8 mouse cellular contexts compared by ENCODE assay signal in genomic region chr2:165317621-165318263, GRCm38 (mm10). TPM values are rescaled to one million over a fixed set of nuclear protein-coding genes. Genes with fewer than 3 reads are reported as not detected.
DNase-seq lines count a peak whose midpoint lies in the region; ATAC-seq and TF ChIP-seq lines count a peak whose summit lies in the region.

No protein-coding gene starts in this region.

- no peak overlapping the region for H3K4me3 ChIP-seq in lung, postnatal 0 days (ENCODE audit: low read depth, low read length)
- no peak overlapping the region for H3K4me3 ChIP-seq in lung, adult 2 months (replicated peaks; ENCODE audit: extremely low read depth, low read depth, low read length)
- H3K4me3 ChIP-seq in liver, postnatal 0 days (ENCODE audit: low read depth, low read length), result no peak overlapping the region
- no peak overlapping the region for H3K4me3 ChIP-seq in stomach, embryonic 16.5 days (replicated peaks; ENCODE audit: low read length)

- ATAC-seq in CD4-positive, CD25-positive, alpha-beta regulatory T cell, adult 4 months, result no peak
- ATAC-seq in lung, postnatal 0 days, result peak; percentile 37
- ATAC-seq in liver, postnatal 0 days, result peak; percentile 37
- ATAC-seq in stomach, embryonic 16.5 days (ENCODE audit: insufficient read depth, low FRiP score), result no peak

- peak; percentile 38 for DNase-seq in CD4-positive, CD25-positive, alpha-beta regulatory T cell, adult 2 months (ENCODE audit: low read depth, low spot score)
- DNase-seq in lung, postnatal 0 days (ENCODE audit: low spot score), result peak; percentile 78
- no peak for DNase-seq in lung, adult 2 months
- DNase-seq in liver, postnatal 0 days, result no peak
- no peak for DNase-seq in urinary bladder, postnatal 4 days (ENCODE audit: low spot score in 2 of 2)
- DNase-seq in ovary, adult 18-20 months (ENCODE audit: low spot score), result no peak

- H3K36me3 ChIP-seq in lung, postnatal 0 days (ENCODE audit: insufficient read depth, low read length), result peaks cover 22% of the 10 kb centered on the region
- peaks cover 12% of the 10 kb centered on the region; the same call in 1 of the 2 replicates for H3K36me3 ChIP-seq in liver, postnatal 0 days (replicated peaks; ENCODE audit: insufficient read depth, low read length)
- H3K36me3 ChIP-seq in stomach, embryonic 16.5 days (ENCODE audit: control insufficient read depth, insufficient read depth, low read length), result peaks cover 15% of the 10 kb centered on the region; the same call in 1 of the 2 replicates

- TF ChIP-seq EP300 in lung, postnatal 0 days (IDR thresholded peaks at IDR 0.05), result peak; percentile 98
- TF ChIP-seq EP300 in liver, postnatal 0 days (IDR thresholded peaks at IDR 0.05; ENCODE audit: low read depth), result peak; percentile 21; the same call in 1 of the 2 replicates

- peak overlapping the region; percentile 72 for H3K27ac ChIP-seq in lung, postnatal 0 days (ENCODE audit: low read length)
- H3K27ac ChIP-seq in liver, postnatal 0 days (ENCODE audit: low read depth), result peak overlapping the region; percentile 69
- H3K27ac ChIP-seq in stomach, embryonic 16.5 days (ENCODE audit: low read length), result peak overlapping the region; percentile 44; the same call in 1 of the 2 replicates

- H3K4me1 ChIP-seq in lung, postnatal 0 days (ENCODE audit: insufficient read depth, low read depth, low read length), result peaks cover 45% of the 10 kb centered on the region; the same call in 1 of the 2 replicates
- peaks cover 51% of the 10 kb centered on the region for H3K4me1 ChIP-seq in lung, adult 2 months (ENCODE audit: control insufficient read depth, insufficient read depth, low read length)
- peaks cover 55% of the 10 kb centered on the region for H3K4me1 ChIP-seq in liver, postnatal 0 days (ENCODE audit: insufficient read depth)
- peaks cover 43% of the 10 kb centered on the region for H3K4me1 ChIP-seq in stomach, embryonic 16.5 days (ENCODE audit: control insufficient read depth, insufficient read depth, low read length)

- H3K27me3 ChIP-seq in lung, postnatal 0 days (replicated peaks; ENCODE audit: insufficient read depth, low read length), result no peaks in the 10 kb centered on the region
- no peaks in the 10 kb centered on the region for H3K27me3 ChIP-seq in liver, postnatal 0 days (ENCODE audit: insufficient read depth, low read length)
- no peaks in the 10 kb centered on the region for H3K27me3 ChIP-seq in stomach, embryonic 16.5 days (ENCODE audit: control insufficient read depth, insufficient read depth, low read length)

- peak; percentile 25 for TF ChIP-seq CTCF in lung, postnatal 0 days (IDR thresholded peaks at IDR 0.05)
- no peak for TF ChIP-seq CTCF in lung, adult 2 months (IDR thresholded peaks at IDR 0.05; ENCODE audit: insufficient read depth, low read length)
- TF ChIP-seq CTCF in liver, postnatal 0 days (IDR thresholded peaks at IDR 0.05; ENCODE audit: low read depth), result no peak

- no peak overlapping the region for H3K4me2 ChIP-seq in lung, postnatal 0 days (replicated peaks; ENCODE audit: low read depth, low read length)
- peak overlapping the region; percentile 44 for H3K4me2 ChIP-seq in liver, postnatal 0 days (ENCODE audit: low read depth, low read length)
- peak overlapping the region; percentile 25; the same call in 1 of the 2 replicates for H3K4me2 ChIP-seq in stomach, embryonic 16.5 days (ENCODE audit: low read depth, low read length)

- no peaks in the 10 kb centered on the region for H3K9me3 ChIP-seq in lung, postnatal 0 days (ENCODE audit: low read length)
- no peaks in the 10 kb centered on the region for H3K9me3 ChIP-seq in liver, postnatal 0 days (ENCODE audit: low read length)
- H3K9me3 ChIP-seq in stomach, embryonic 16.5 days (replicated peaks; ENCODE audit: control insufficient read depth, low read length), result no peaks in the 10 kb centered on the region

- H3K9ac ChIP-seq in lung, postnatal 0 days (replicated peaks; ENCODE audit: low read depth), result no peak overlapping the region
- no peak overlapping the region for H3K9ac ChIP-seq in liver, postnatal 0 days (replicated peaks)
- H3K9ac ChIP-seq in stomach, embryonic 16.5 days (ENCODE audit: low read length), result peak overlapping the region; percentile 40; the same call in 1 of the 2 replicates

- no peak for TF ChIP-seq POLR2A in lung, adult 2 months (IDR thresholded peaks at IDR 0.05; ENCODE audit: borderline replicate concordance, extremely low read depth, low read depth, low read length)

- 38% methylated on average over 16 of the region's 16 CpGs for WGBS in lung, postnatal 0 days
- 41% methylated on average over 16 of the region's 16 CpGs for WGBS in lung, adult 2 months
- WGBS in liver, postnatal 0 days (ENCODE audit: insufficient replicate concordance), result 30% methylated on average over 16 of the region's 16 CpGs
- WGBS in stomach, embryonic 16.5 days, result 38% methylated on average over 16 of the region's 16 CpGs

RNA-seq across cellular contexts. Expression of gene Elmo2, which starts 8.5 kb away (rescaled TPM):
- polyA plus RNA-seq in CD4-positive, CD25-positive, alpha-beta regulatory T cell, adult 4 months (2017; shearing (Covaris generic)), result 10 to 100 TPM; 37.2 to 65.4 TPM
- 61.1 and 66.4 TPM in 2 replicates for polyA plus RNA-seq in lung, postnatal 0 days (2015; fragmentation: Nextera tagmentation; extraction: Ambion mirVana)
- 95.0 and 148 TPM in 2 replicates for polyA plus RNA-seq in lung, adult 2 months (2012; rRNA removed)
- polyA plus RNA-seq in liver, postnatal 0 days (2015; fragmentation: Nextera tagmentation; extraction: Ambion mirVana), result 11.0 and 12.3 TPM in 2 replicates
- 56.0 and 59.1 TPM in 2 replicates for polyA plus RNA-seq in stomach, embryonic 16.5 days (2015; fragmentation: Nextera tagmentation; extraction: Ambion mirVana)

RNA-seq across cellular contexts. Expression of gene Slc35c2, which starts 30.1 kb away (rescaled TPM):
- polyA plus RNA-seq in CD4-positive, CD25-positive, alpha-beta regulatory T cell, adult 4 months (2017; shearing (Covaris generic)), result 10 to 100 TPM; 39.2 to 59.8 TPM
- polyA plus RNA-seq in lung, postnatal 0 days (2015; fragmentation: Nextera tagmentation; extraction: Ambion mirVana), result 42.8 and 44.1 TPM in 2 replicates
- 52.3 and 55.0 TPM in 2 replicates for polyA plus RNA-seq in lung, adult 2 months (2012; rRNA removed)
- 29.3 and 30.5 TPM in 2 replicates for polyA plus RNA-seq in liver, postnatal 0 days (2015; fragmentation: Nextera tagmentation; extraction: Ambion mirVana)
- 67.3 and 68.9 TPM in 2 replicates for polyA plus RNA-seq in stomach, embryonic 16.5 days (2015; fragmentation: Nextera tagmentation; extraction: Ambion mirVana)

RNA-seq across cellular contexts. Expression of gene Zfp663, which starts 50.8 kb away (rescaled TPM):
- polyA plus RNA-seq in CD4-positive, CD25-positive, alpha-beta regulatory T cell, adult 4 months (2017; shearing (Covaris generic)), result not detected
- polyA plus RNA-seq in lung, postnatal 0 days (2015; fragmentation: Nextera tagmentation; extraction: Ambion mirVana), result 1.2 and 2.0 TPM in 2 replicates
- 0.46 and 1.3 TPM in 2 replicates for polyA plus RNA-seq in lung, adult 2 months (2012; rRNA removed)
- not detected in 2 replicates for polyA plus RNA-seq in liver, postnatal 0 days (2015; fragmentation: Nextera tagmentation; extraction: Ambion mirVana)
- 0.64 and 0.87 TPM in 2 replicates for polyA plus RNA-seq in stomach, embryonic 16.5 days (2015; fragmentation: Nextera tagmentation; extraction: Ambion mirVana)

Comparison
In these comparisons a context has a peak if more than half of its experiments do, and no peak if none do; other contexts are left out.
1. DNase-seq: peak in CD4-positive, CD25-positive, alpha-beta regulatory T cell, adult 2 months (single experiment) and lung, postnatal 0 days (single experiment); none in lung, adult 2 months (single experiment), liver, postnatal 0 days (single experiment), urinary bladder, postnatal 4 days (0 of 2) and ovary, adult 18-20 months (single experiment).
2. ATAC-seq: peak in lung, postnatal 0 days (single experiment) and liver, postnatal 0 days (single experiment); none in CD4-positive, CD25-positive, alpha-beta regulatory T cell, adult 4 months (single experiment) and stomach, embryonic 16.5 days (single experiment).
3. Peak in every context shown above with its lines, with median percentiles within 50 percentile points of each other: H3K27ac ChIP-seq.